Mouse (Mus musculus) thymus, adult 2 months (tissue): ENCODE measurements around the gene Tnfrsf12a. TPM values are rescaled to one million over a fixed set of nuclear protein-coding genes. Genes with fewer than 3 reads are reported as not detected.

Source experiments
- DNase-seq: peaks from one replicate; pipeline ENCODE4 v3.0.0; 2021
- H3K27ac ChIP-seq: fragments of 200-500 bp; 2 replicates; pipeline ENCODE4 v1.5.1; 2012; ENCODE audit warnings: low read length, control low read depth; ENCODE audit not compliant: control insufficient read depth, insufficient read depth
- H3K27me3 ChIP-seq: fragments of 200-500 bp; 2 replicates; pipeline ENCODE4 v1.6.1; 2012; ENCODE audit warnings: mild to moderate bottlenecking, low read length, moderate library complexity, mixed read lengths; ENCODE audit not compliant: control insufficient read depth, insufficient read depth
- H3K36me3 ChIP-seq: fragments of 200-500 bp; 2 replicates; pipeline ENCODE4 v1.6.1; 2012; ENCODE audit warnings: mild to moderate bottlenecking, low read length, moderate library complexity; ENCODE audit not compliant: control insufficient read depth, insufficient read depth
- H3K4me1 ChIP-seq: fragments of 200-500 bp; replicated peaks from 2 replicates; pipeline ENCODE4 v1.6.1; 2012; ENCODE audit warnings: low read length; ENCODE audit not compliant: control insufficient read depth, insufficient read depth
- H3K4me3 ChIP-seq: fragments of 200-500 bp; 2 replicates; pipeline ENCODE4 v1.5.1; 2012; ENCODE audit warnings: mild to moderate bottlenecking, low read length, control low read depth, moderate library complexity; ENCODE audit not compliant: control insufficient read depth, insufficient read depth
- CTCF ChIP-seq: fragments of 200-500 bp; IDR thresholded peaks from 2 replicates; pipeline ENCODE4 v1.5.1; 2012; ENCODE audit warnings: mild to moderate bottlenecking, control low read depth, low read length, moderate library complexity, borderline replicate concordance; ENCODE audit not compliant: control insufficient read depth, poor library complexity, insufficient read depth; ENCODE audit errors: extremely low read depth
- POLR2A ChIP-seq: fragments of 200-500 bp; IDR thresholded peaks from 2 replicates; pipeline ENCODE4 v1.6.1; 2012; ENCODE audit warnings: mild to moderate bottlenecking, low read length, control low read depth, moderate library complexity; ENCODE audit not compliant: control insufficient read depth, poor library complexity, insufficient read depth; ENCODE audit errors: extremely low read depth
- WGBS: fragments of 180-500 bp; shearing (Covaris S2); methylation state at CpG from one replicate; pipeline ENCODE4 v1.1.7; 2018; 5-methylcytosine and 5-hydroxymethylcytosine counted together
- polyA plus RNA-seq: library from polyadenylated mRNA; depleted of rRNA; stranded (reverse); fragments of >200 nt; gene quantifications from 2 replicates; pipeline ENCODE4 v1.2.3, GENCODE M21; 2012

Gene Tnfrsf12a
- polyA plus RNA-seq, 1 experiment, result 10.2 TPM

- H3K4me3 ChIP-seq, result no peak overlapping the region
- no peak for TF ChIP-seq CTCF
- no peak for TF ChIP-seq POLR2A
- H3K4me1 ChIP-seq, result peaks cover 24% of the 10 kb centered on the region
- H3K36me3 ChIP-seq, result no peaks in the 10 kb centered on the region
- 20% methylated on average over 15 of the region's 15 CpGs for WGBS
- DNase-seq, result peak; percentile 22
- H3K27ac ChIP-seq, result no peak overlapping the region
- H3K27me3 ChIP-seq, result peaks cover 9% of the 10 kb centered on the region; the same call in 1 of the 2 replicates
Observed at GRCm38 (mm10) chr17:23675564-23676281, 1.5 kb downstream of the Tnfrsf12a start.

GRCm38 (mm10) chr17:23675127-23675526 is 2.1 kb downstream of the Tnfrsf12a start:
- TF ChIP-seq CTCF (no peak), POLR2A (no peak)
- 69% methylated on average over 5 of the region's 5 CpGs for WGBS
- Histone ChIP-seq H3K36me3 (no peaks in the 10 kb centered on the region), H3K27me3 (peaks cover 9% of the 10 kb centered on the region; the same call in 1 of the 2 replicates), H3K4me1 (peaks cover 24% of the 10 kb centered on the region), H3K4me3 (no peak overlapping the region), H3K27ac (no peak overlapping the region)
- DNase-seq, result no peak

- H3K27ac ChIP-seq, result no peak overlapping the region
- H3K27me3 ChIP-seq, result peaks cover 4% of the 10 kb centered on the region; the same call in 1 of the 2 replicates
- peak overlapping the region; percentile 77; the same call in 1 of the 2 replicates for H3K4me3 ChIP-seq
- WGBS, result 65% methylated on average over 9 of the region's 9 CpGs
- TF ChIP-seq CTCF (no peak), POLR2A (no peak)
- no peak for DNase-seq
- H3K4me1 ChIP-seq, result peaks cover 21% of the 10 kb centered on the region
- H3K36me3 ChIP-seq, result no peaks in the 10 kb centered on the region
Observed at GRCm38 (mm10) chr17:23674271-23674952, 2.9 kb downstream of the Tnfrsf12a start.

GRCm38 (mm10) chr17:23673424-23674073 is 3.7 kb downstream of the Tnfrsf12a start, which contains the start of the genes Hcfc1r1 and Thoc6:
Gene Hcfc1r1, plus strand, starts transcription at chr17:23673596.
Gene Thoc6, minus strand, starts transcription at chr17:23673882.
- no peak; the same call in none of the 2 replicates for TF ChIP-seq CTCF
- TF ChIP-seq POLR2A, result peak; percentile 56; the same call in 1 of the 2 replicates
- H3K27me3 ChIP-seq, result peaks cover 3% of the 10 kb centered on the region; the same call in 1 of the 2 replicates
- H3K4me1 ChIP-seq, result peaks cover 21% of the 10 kb centered on the region
- WGBS, result under 1% methylated on average over 45 of the region's 45 CpGs
- DNase-seq, result peak; percentile 91
- H3K4me3 ChIP-seq, result peak within 1 kb of the TSS; percentile 77
- H3K27ac ChIP-seq, result peak within 1 kb of the TSS; percentile 55
- peaks cover 5% of the 10 kb centered on the region; the same call in 1 of the 2 replicates for H3K36me3 ChIP-seq

GRCm38 (mm10) chr17:23672761-23673160 is 4.5 kb downstream of the Tnfrsf12a start:
- H3K4me1 ChIP-seq, result peaks cover 21% of the 10 kb centered on the region
- H3K36me3 ChIP-seq, result peaks cover 6% of the 10 kb centered on the region; the same call in 1 of the 2 replicates
- TF ChIP-seq POLR2A (no peak), CTCF (no peak)
- WGBS, result 59% methylated on average over 3 of the region's 3 CpGs
- H3K27me3 ChIP-seq, result peaks cover 3% of the 10 kb centered on the region; the same call in 1 of the 2 replicates
- H3K27ac ChIP-seq, result no peak overlapping the region
- no peak for DNase-seq
- H3K4me3 ChIP-seq, result no peak overlapping the region

GRCm38 (mm10) chr17:23671519-23671918 is 5.7 kb downstream of the Tnfrsf12a start:
- no peak for TF ChIP-seq CTCF
- TF ChIP-seq POLR2A, result no peak

More at GRCm38 (mm10) chr17:23671519-23671918, 5.7 kb downstream of the Tnfrsf12a start:
- Histone ChIP-seq H3K4me1 (peaks cover 15% of the 10 kb centered on the region), H3K27me3 (peaks cover 2% of the 10 kb centered on the region; the same call in 1 of the 2 replicates), H3K27ac (no peak overlapping the region), H3K4me3 (no peak overlapping the region), H3K36me3 (peaks cover 6% of the 10 kb centered on the region; the same call in 1 of the 2 replicates)
- whole genome bisulfite sequencing, result 94% methylated on average over 3 of the region's 3 CpGs
- no peak for DNase-seq
